Mouse (Mus musculus) testis, adult 2 months (tissue): Measurements from ENCODE around the gene Gm10642. TPM values are rescaled to one million over a fixed set of nuclear protein-coding genes. Genes with fewer than 3 reads are reported as not detected.

Source experiments
- H3K27ac ChIP-seq: fragments of 200-500 bp; 2 replicates; pipeline ENCODE4 v1.5.1; 2012; ENCODE audit warnings: low read depth, low read length; ENCODE audit not compliant: control insufficient read depth, insufficient read depth
- H3K27me3 ChIP-seq: fragments of 200-500 bp; 2 replicates; pipeline ENCODE4 v1.6.1; 2012; ENCODE audit warnings: mild to moderate bottlenecking, low read length, moderate library complexity; ENCODE audit not compliant: control insufficient read depth, insufficient read depth
- H3K36me3 ChIP-seq: fragments of 200-500 bp; 2 replicates; pipeline ENCODE4 v1.6.1; 2012; ENCODE audit warnings: mild to moderate bottlenecking, low read length; ENCODE audit not compliant: control insufficient read depth, insufficient read depth
- H3K4me1 ChIP-seq: fragments of 200-500 bp; 2 replicates; pipeline ENCODE4 v1.6.1; 2012; ENCODE audit warnings: low read length; ENCODE audit not compliant: control insufficient read depth, insufficient read depth
- H3K4me3 ChIP-seq: fragments of 200-500 bp; 2 replicates; pipeline ENCODE4 v1.5.1; 2012; ENCODE audit warnings: low read depth, mild to moderate bottlenecking, low read length, moderate library complexity, mixed read lengths; ENCODE audit not compliant: control insufficient read depth
- CTCF ChIP-seq: fragments of 200-500 bp; IDR thresholded peaks from 2 replicates; pipeline ENCODE4 v1.5.1; 2012; ENCODE audit warnings: low read depth, mild to moderate bottlenecking, inconsistent platforms, low read length, moderate library complexity; ENCODE audit not compliant: control insufficient read depth, insufficient read depth, insufficient replicate concordance
- POLR2A ChIP-seq: fragments of 200-500 bp; IDR thresholded peaks from 2 replicates; pipeline ENCODE4 v1.6.1; 2012; ENCODE audit warnings: low read depth, mild to moderate bottlenecking, inconsistent platforms, low read length, moderate library complexity; ENCODE audit not compliant: control insufficient read depth
- polyA plus RNA-seq: library from polyadenylated mRNA; depleted of rRNA; stranded (reverse); fragments of >200 nt; gene quantifications from 2 replicates; pipeline ENCODE4 v1.2.3, GENCODE M21; 2012; rRNA removed

The Gm10642 gene
- polyA plus RNA-seq, 1 experiment, result 0.14 TPM

- Histone ChIP-seq H3K4me3 (no peak overlapping the region), H3K27ac (no peak overlapping the region), H3K27me3 (no peaks in the 10 kb centered on the region), H3K4me1 (no peaks in the 10 kb centered on the region), H3K36me3 (no peaks in the 10 kb centered on the region)
- TF ChIP-seq POLR2A (no peak), CTCF (no peak)
Measured at GRCm38 (mm10) chr9:70689926-70690325, 33.9 kb downstream of the Gm10642 start.

- H3K36me3 ChIP-seq, result no peaks in the 10 kb centered on the region
- H3K4me3 ChIP-seq, result no peak overlapping the region
- TF ChIP-seq POLR2A, result no peak
- no peak for TF ChIP-seq CTCF
- no peaks in the 10 kb centered on the region for H3K4me1 ChIP-seq
- no peaks in the 10 kb centered on the region for H3K27me3 ChIP-seq
- H3K27ac ChIP-seq, result no peak overlapping the region
Measured at GRCm38 (mm10) chr9:70690579-70690978, 34.5 kb downstream of the Gm10642 start.

DNA sequence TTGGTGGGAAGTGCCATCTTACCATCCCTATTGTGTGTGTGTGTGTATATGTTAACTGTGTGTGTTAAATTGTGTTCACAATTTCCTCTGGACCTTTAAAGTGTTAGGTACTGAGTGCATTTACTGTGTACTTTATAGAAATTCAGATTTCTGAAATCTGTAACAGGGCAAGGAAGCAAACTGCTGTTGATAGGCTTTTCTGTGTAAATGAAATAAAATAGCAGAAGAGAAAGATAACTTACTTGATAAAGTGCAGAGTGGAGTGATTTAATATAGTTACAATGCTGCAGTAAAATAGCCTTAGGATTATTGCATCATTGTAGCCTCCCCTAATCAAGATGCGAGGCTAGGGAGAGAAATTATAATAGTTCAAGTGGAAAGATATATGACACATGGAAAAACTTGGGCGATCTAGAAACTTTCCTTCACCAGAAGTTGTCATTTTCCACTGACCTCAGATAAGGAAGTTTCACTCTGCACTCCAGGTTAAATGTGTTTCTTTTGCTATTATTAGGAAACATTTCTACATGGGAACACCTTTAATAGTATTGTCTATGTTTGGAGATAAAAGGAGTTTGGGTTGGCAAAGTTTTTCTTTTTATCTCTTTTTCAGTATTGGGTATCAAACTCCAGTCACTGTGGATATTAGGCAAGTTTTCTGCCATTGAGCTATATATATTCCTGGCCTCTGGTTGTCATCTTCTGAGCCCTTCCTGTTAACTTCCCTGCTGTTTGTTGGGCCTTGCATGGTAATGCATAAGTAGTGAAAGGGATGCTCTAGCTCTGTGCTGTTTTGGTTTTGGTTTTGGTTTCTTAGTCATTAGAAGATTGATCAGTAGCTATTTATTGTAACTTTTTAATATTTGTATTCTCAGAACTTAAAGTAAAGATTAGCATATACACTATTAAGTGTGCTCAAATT is 36.0 kb downstream of the Gm10642 start:
- H3K36me3 ChIP-seq, result no peaks in the 10 kb centered on the region

GRCm38 (mm10) chr9:70695723-70696122 is 39.7 kb downstream of the Gm10642 start:
- no peak overlapping the region for H3K4me3 ChIP-seq
- TF ChIP-seq CTCF, result no peak
- TF ChIP-seq POLR2A, result no peak
- no peaks in the 10 kb centered on the region for H3K27me3 ChIP-seq
- no peaks in the 10 kb centered on the region for H3K36me3 ChIP-seq
- H3K27ac ChIP-seq, result no peak overlapping the region
- H3K4me1 ChIP-seq, result no peaks in the 10 kb centered on the region

More for the DNA sequence above, 36.0 kb downstream of the Gm10642 start:
- Histone ChIP-seq H3K4me1 (no peaks in the 10 kb centered on the region), H3K27me3 (no peaks in the 10 kb centered on the region), H3K27ac (no peak overlapping the region), H3K4me3 (no peak overlapping the region)
- TF ChIP-seq CTCF (no peak), POLR2A (no peak)

DNA sequence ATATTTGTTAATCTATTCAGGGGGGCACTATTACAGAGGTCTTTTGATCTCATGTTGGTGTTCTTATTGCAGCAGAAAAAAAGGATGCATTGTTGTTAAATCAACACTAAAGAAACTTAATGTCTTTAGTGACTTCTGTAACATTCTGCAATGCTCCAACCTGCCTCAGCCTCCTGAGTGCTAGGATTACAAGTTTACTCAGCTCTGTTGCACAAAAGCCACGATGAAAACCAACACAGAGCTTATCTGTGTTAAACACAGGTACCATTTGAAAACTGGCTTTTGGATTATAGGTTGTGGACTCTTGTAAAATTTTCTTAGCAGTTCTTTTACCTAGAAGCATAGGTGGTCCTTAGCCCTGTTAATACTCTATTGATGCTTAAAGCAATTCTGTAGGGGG is 42.0 kb downstream of the Gm10642 start:
- H3K27ac ChIP-seq, result no peak overlapping the region
- TF ChIP-seq POLR2A (no peak), CTCF (no peak)
- no peak overlapping the region for H3K4me3 ChIP-seq
- no peaks in the 10 kb centered on the region for H3K27me3 ChIP-seq
- no peaks in the 10 kb centered on the region for H3K4me1 ChIP-seq
- H3K36me3 ChIP-seq, result no peaks in the 10 kb centered on the region

- no peak for TF ChIP-seq POLR2A
- no peak for TF ChIP-seq CTCF
- Histone ChIP-seq H3K4me3 (no peak overlapping the region), H3K4me1 (no peaks in the 10 kb centered on the region), H3K27me3 (no peaks in the 10 kb centered on the region), H3K36me3 (no peaks in the 10 kb centered on the region), H3K27ac (no peak overlapping the region)
Measured at GRCm38 (mm10) chr9:70703597-70704203, 47.6 kb downstream of the Gm10642 start.

DNA sequence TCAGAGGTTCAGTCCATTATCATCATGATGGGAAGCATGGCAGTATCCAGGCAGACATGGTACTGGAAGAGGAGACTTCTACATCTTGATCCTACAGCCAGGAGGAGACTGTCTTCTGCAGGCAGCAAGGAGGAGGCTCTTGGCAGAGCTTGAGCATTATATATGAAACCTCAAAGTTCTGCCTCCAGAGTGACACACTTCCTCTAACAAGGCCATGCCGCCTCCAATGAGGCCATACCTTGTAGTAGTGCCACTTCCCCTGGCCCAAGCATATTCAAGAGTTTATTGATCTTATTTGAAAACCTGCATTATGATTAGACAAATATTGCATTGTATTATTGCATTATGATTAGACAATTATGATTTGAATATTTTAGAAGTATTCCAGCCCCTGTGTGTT is 50.4 kb downstream of the Gm10642 start:
- TF ChIP-seq POLR2A, result no peak

More for the DNA sequence above, 50.4 kb downstream of the Gm10642 start:
- Histone ChIP-seq H3K36me3 (no peaks in the 10 kb centered on the region), H3K4me3 (no peak overlapping the region), H3K27me3 (no peaks in the 10 kb centered on the region), H3K27ac (no peak overlapping the region), H3K4me1 (no peaks in the 10 kb centered on the region)

Other genes starting within 250 kb of the Gm10642 start
- gene Ccnb2, start 234.7 kb upstream of the Gm10642 start, polyA plus RNA-seq, result 118 and 122 TPM in 2 replicates
- 25.7 and 26.9 TPM in 2 replicates for gene Rnf111, start 152.5 kb upstream of the Gm10642 start, polyA plus RNA-seq
- 32.3 and 34.5 TPM in 2 replicates for gene Sltm, start 113.5 kb upstream of the Gm10642 start, polyA plus RNA-seq
- 1.6 and 1.7 TPM in 2 replicates for gene Mindy2, start 923 bp downstream of the Gm10642 start, polyA plus RNA-seq
- gene Adam10, start 22.7 kb downstream of the Gm10642 start, polyA plus RNA-seq, result 4.5 and 6.8 TPM in 2 replicates